Mouse (Mus musculus) stomach, postnatal 0 days (tissue): ENCODE measurements at regions not wholly inside any gene's neighbourhood (a gene's known extent, or its start where the extent isn't known, plus 50 kb on each side); places are given as distances from the start of the nearest gene placed in this dataset.
A peak's percentile ranks its signal among the peaks of the same experiment; 100 is the strongest.

Source experiments
- ATAC-seq: fragments of 200-750 bp; cut with Nextera tagmentation; 2 replicates; pipeline ENCODE4 v1.8.0; 2017; ENCODE audit not compliant: low FRiP score, low TSS enrichment
- DNase-seq: peaks from one replicate; pipeline ENCODE4 v3.0.0-alpha.2; 2016; ENCODE audit warnings: low spot score
- H3K27ac ChIP-seq: fragments of 300-500 bp; sonication (generic); replicated peaks from 2 replicates; pipeline ENCODE4 v1.5.1; 2014; ENCODE audit warnings: mild to moderate bottlenecking, control low read depth
- H3K27me3 ChIP-seq: fragments of 300-500 bp; sonication (generic); 2 replicates; pipeline ENCODE4 v1.6.1; 2014; ENCODE audit warnings: low read length; ENCODE audit not compliant: control insufficient read depth, insufficient read depth
- H3K36me3 ChIP-seq: fragments of 300-500 bp; sonication (generic); 2 replicates; pipeline ENCODE4 v1.6.1; 2014; ENCODE audit warnings: low read length, mixed read lengths; ENCODE audit not compliant: control insufficient read depth, insufficient read depth
- H3K4me1 ChIP-seq: fragments of 300-500 bp; sonication (generic); replicated peaks from 2 replicates; pipeline ENCODE4 v1.6.1; 2014; ENCODE audit warnings: antibody characterized with exemption; ENCODE audit not compliant: control insufficient read depth, insufficient read depth
- H3K4me2 ChIP-seq: fragments of 300-500 bp; sonication (generic); replicated peaks from 2 replicates; pipeline ENCODE4 v1.6.1; 2014; ENCODE audit warnings: low read depth, mild to moderate bottlenecking, control low read depth, moderate library complexity
- H3K4me3 ChIP-seq: fragments of 300-500 bp; sonication (generic); 2 replicates; pipeline ENCODE4 v1.5.1; 2014; ENCODE audit warnings: low read depth, low read length, control low read depth
- H3K9ac ChIP-seq: fragments of 300-500 bp; sonication (generic); 2 replicates; pipeline ENCODE4 v1.6.1; 2014; ENCODE audit warnings: mild to moderate bottlenecking, low read length, control low read depth, mixed read lengths
- H3K9me3 ChIP-seq: fragments of 300-500 bp; sonication (generic); 2 replicates; pipeline ENCODE4 v1.6.1; 2016; ENCODE audit warnings: low read length; ENCODE audit not compliant: control insufficient read depth
- CTCF ChIP-seq: IDR thresholded peaks from 2 replicates; pipeline ENCODE4 v1.5.1; 2016; ENCODE audit warnings: antibody characterized with exemption, low read depth, mild to moderate bottlenecking, moderate library complexity
- EP300 ChIP-seq: optimal IDR thresholded peaks from 2 replicates; pipeline ENCODE3; 2016; ENCODE audit warnings: antibody characterized with exemption
- WGBS: fragments of 180-500 bp; shearing (Covaris S2); extraction: QIAGEN DNeasy Blood & Tissue Kit; methylation state at CpG from one replicate; pipeline ENCODE4 v1.1.7; 2014; 5-methylcytosine and 5-hydroxymethylcytosine counted together

GRCm38 (mm10) chr17:14545822-14546473 is 148.1 kb downstream of the Thbs2 start:
- Histone ChIP-seq H3K27ac (no peak overlapping the region), H3K4me1 (no peaks in the 10 kb centered on the region), H3K36me3 (no peaks in the 10 kb centered on the region), H3K9me3 (no peaks in the 10 kb centered on the region), H3K9ac (no peak overlapping the region), H3K27me3 (no peaks in the 10 kb centered on the region), H3K4me2 (no peak overlapping the region; the same call in 1 of the 2 replicates), H3K4me3 (no peak overlapping the region)
- DNase-seq (peak; percentile 77), ATAC-seq (peak; percentile 79)
- 32% methylated on average over 16 of the region's 16 CpGs for WGBS
- TF ChIP-seq EP300 (no peak), CTCF (peak; percentile 86)

- no peak overlapping the region for H3K9ac ChIP-seq
- H3K4me3 ChIP-seq, result no peak overlapping the region
- H3K27ac ChIP-seq, result no peak overlapping the region
- WGBS, result 40% methylated on average over 4 of the region's 4 CpGs
- ATAC-seq, result no peak
- DNase-seq, result no peak
- H3K9me3 ChIP-seq, result no peaks in the 10 kb centered on the region
- no peaks in the 10 kb centered on the region for H3K36me3 ChIP-seq
- H3K4me1 ChIP-seq, result 0 out of 2 replicates have a peak, but pooled peaks cover 1% of the 10 kb centered on the region
- TF ChIP-seq CTCF (no peak), EP300 (no peak)
- no peak overlapping the region for H3K4me2 ChIP-seq
- no peaks in the 10 kb centered on the region for H3K27me3 ChIP-seq
Observed at GRCm38 (mm10) chr17:14544343-14545002, 149.6 kb downstream of the Thbs2 start.

GRCm38 (mm10) chr17:14541035-14541434 is 153.0 kb downstream of the Thbs2 start:
- Histone ChIP-seq H3K4me3 (no peak overlapping the region), H3K27ac (peak overlapping the region; percentile 71; the same call in 1 of the 2 replicates), H3K9ac (no peak overlapping the region), H3K9me3 (no peaks in the 10 kb centered on the region), H3K27me3 (no peaks in the 10 kb centered on the region), H3K4me2 (no peak overlapping the region), H3K36me3 (no peaks in the 10 kb centered on the region), H3K4me1 (0 out of 2 replicates have a peak, but pooled peaks cover 5% of the 10 kb centered on the region)
- ATAC-seq (no peak), DNase-seq (no peak)
- TF ChIP-seq EP300, result no peak
- no peak for TF ChIP-seq CTCF
- 48% methylated on average over 8 of the region's 8 CpGs for WGBS

- no peaks in the 10 kb centered on the region for H3K9me3 ChIP-seq
- 0 out of 2 replicates have a peak, but pooled peaks cover 5% of the 10 kb centered on the region for H3K4me1 ChIP-seq
- no peak overlapping the region for H3K4me3 ChIP-seq
- no peaks in the 10 kb centered on the region for H3K36me3 ChIP-seq
- no peak for TF ChIP-seq CTCF
- TF ChIP-seq EP300, result peak; percentile 44
- ATAC-seq (peak; percentile 71; the same call in 1 of the 2 replicates), DNase-seq (no peak)
- no peak overlapping the region for H3K9ac ChIP-seq
- peak overlapping the region; percentile 71 for H3K27ac ChIP-seq
- no peaks in the 10 kb centered on the region for H3K27me3 ChIP-seq
- H3K4me2 ChIP-seq, result no peak overlapping the region
- whole genome bisulfite sequencing, result 15% methylated on average over 5 of the region's 5 CpGs
Observed at GRCm38 (mm10) chr17:14540269-14540975, 153.6 kb downstream of the Thbs2 start.

- no peak overlapping the region for H3K27ac ChIP-seq
- no peak overlapping the region for H3K4me2 ChIP-seq
- WGBS, result 26% methylated on average over 3 of the region's 3 CpGs
- no peaks in the 10 kb centered on the region for H3K27me3 ChIP-seq
- TF ChIP-seq EP300 (no peak), CTCF (no peak)
- H3K36me3 ChIP-seq, result no peaks in the 10 kb centered on the region
- 0 out of 2 replicates have a peak, but pooled peaks cover 5% of the 10 kb centered on the region for H3K4me1 ChIP-seq
- no peak for ATAC-seq
- H3K4me3 ChIP-seq, result no peak overlapping the region
- H3K9ac ChIP-seq, result no peak overlapping the region
- no peaks in the 10 kb centered on the region for H3K9me3 ChIP-seq
- DNase-seq, result no peak
Observed at GRCm38 (mm10) chr17:14539651-14540050, 154.4 kb downstream of the Thbs2 start.
